Mouse (Mus musculus) hindbrain, embryonic 15.5 days (tissue): Measurements from ENCODE around the gene Gm20388. TPM values are rescaled to one million over a fixed set of nuclear protein-coding genes. Genes with fewer than 3 reads are reported as not detected.

Experiments used
- ATAC-seq: fragments of 200-750 bp; cut with Nextera tagmentation; 2 replicates; pipeline ENCODE4 v1.8.0; 2017; ENCODE audit warnings: low read depth, moderate number of reproducible peaks, moderate TSS enrichment; ENCODE audit not compliant: low FRiP score
- H3K27ac ChIP-seq: fragments of 300-500 bp; sonication (generic); replicated peaks from 2 replicates; pipeline ENCODE4 v1.5.1; 2015; ENCODE audit warnings: mild to moderate bottlenecking, inconsistent platforms
- H3K27me3 ChIP-seq: fragments of 300-500 bp; sonication (generic); 2 replicates; pipeline ENCODE4 v1.6.1; 2015; ENCODE audit warnings: control low read depth, inconsistent platforms
- H3K36me3 ChIP-seq: fragments of 300-500 bp; sonication (generic); 2 replicates; pipeline ENCODE4 v1.6.1; 2015; ENCODE audit warnings: control low read depth, inconsistent platforms
- H3K4me1 ChIP-seq: fragments of 300-500 bp; sonication (generic); replicated peaks from 2 replicates; pipeline ENCODE4 v1.6.1; 2015; ENCODE audit warnings: control low read depth, inconsistent platforms
- H3K4me2 ChIP-seq: fragments of 300-500 bp; sonication (generic); 2 replicates; pipeline ENCODE4 v1.6.1; 2015; ENCODE audit warnings: moderate library complexity, mild to moderate bottlenecking, inconsistent platforms
- H3K4me3 ChIP-seq: fragments of 300-500 bp; sonication (generic); 2 replicates; pipeline ENCODE4 v1.5.1; 2015; ENCODE audit warnings: mild to moderate bottlenecking, inconsistent platforms
- H3K9ac ChIP-seq: fragments of 300-500 bp; sonication (generic); 2 replicates; pipeline ENCODE4 v1.6.1; 2015; ENCODE audit warnings: inconsistent platforms
- H3K9me3 ChIP-seq: fragments of 300-500 bp; sonication (generic); 2 replicates; pipeline ENCODE4 v1.6.1; 2016; ENCODE audit warnings: control low read depth, inconsistent platforms
- WGBS: fragments of 180-500 bp; shearing (Covaris S2); methylation state at CpG from one replicate; pipeline ENCODE4 v1.1.7; 2015; 5-methylcytosine and 5-hydroxymethylcytosine counted together
- polyA plus RNA-seq: library from polyadenylated mRNA; unstranded; fragments of >200 nt; fragmentation: Nextera tagmentation; extraction: Ambion mirVana; gene quantifications from 2 replicates; pipeline ENCODE4 v1.2.1, GENCODE M21; 2015

The Gm20388 gene
- polyA plus RNA-seq, 1 experiment from 2014 or later: 5.4 TPM

DNA sequence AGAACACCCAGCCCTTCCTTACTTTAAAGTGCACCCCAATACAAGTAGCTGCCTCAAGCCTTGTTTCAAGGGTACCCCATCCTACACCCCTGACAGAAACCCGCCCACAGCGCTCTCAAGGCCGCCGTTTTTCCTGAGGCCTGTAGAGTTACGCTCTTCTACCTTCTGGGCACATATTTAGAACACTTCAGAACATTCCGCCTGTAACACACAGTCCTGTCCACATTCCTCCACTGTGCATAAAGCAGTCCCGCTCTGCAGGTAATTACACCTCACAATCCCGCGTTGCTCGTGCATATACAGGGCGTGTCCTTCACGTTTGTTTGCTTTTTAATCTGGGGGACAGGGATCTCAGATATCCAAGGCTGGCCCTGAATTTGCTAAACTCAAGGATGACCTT lies 1169.3 kb downstream of the Gm20388 start:
- H3K36me3 ChIP-seq: no peaks in the 10 kb centered on the region
- H3K27ac ChIP-seq: no peak overlapping the region
- H3K9ac ChIP-seq: no peak overlapping the region
- no peaks in the 10 kb centered on the region for H3K9me3 ChIP-seq
- H3K4me3 ChIP-seq: no peak overlapping the region
- WGBS: 3% methylated on average over 12 of the region's 12 CpGs
- no peak for ATAC-seq
- no peak overlapping the region for H3K4me2 ChIP-seq
- peaks cover 24% of the 10 kb centered on the region for H3K4me1 ChIP-seq
- H3K27me3 ChIP-seq: peaks cover 97% of the 10 kb centered on the region

DNA sequence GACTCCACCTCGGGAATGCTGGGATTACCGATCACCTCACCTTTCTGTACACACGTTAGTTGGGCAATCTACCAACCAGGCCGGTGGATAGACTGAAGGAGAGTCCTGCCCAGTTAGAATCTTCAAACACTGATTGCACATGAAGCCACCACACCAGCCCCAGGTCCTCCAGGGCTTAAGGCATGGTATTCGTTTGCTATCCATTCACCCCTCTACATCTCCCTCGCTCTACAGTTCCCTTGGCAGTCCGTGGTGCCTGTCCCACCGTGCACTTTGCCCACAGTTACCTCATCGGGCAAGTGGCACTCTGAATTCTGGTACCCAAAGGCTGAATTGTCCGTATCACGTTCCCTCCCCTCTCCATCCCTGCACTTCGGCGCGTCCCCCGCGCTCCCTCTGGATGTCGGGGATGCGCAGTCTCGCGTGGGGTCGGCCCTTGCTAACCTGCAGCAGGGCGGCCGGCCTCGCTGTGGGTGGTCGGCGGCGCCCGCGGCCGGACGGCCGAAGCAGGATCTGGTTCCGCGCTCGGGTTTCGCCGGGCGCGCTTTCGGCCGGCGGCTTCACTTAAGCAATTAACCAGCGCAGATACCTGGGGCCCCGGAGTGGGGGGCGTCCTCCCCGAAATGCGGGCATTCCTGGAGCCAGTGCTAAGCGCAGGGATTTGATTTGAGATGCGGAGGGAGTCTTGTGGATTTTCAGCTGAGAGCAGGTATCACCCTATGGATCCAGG lies 1169.9 kb downstream of the Gm20388 start:
- Histone ChIP-seq H3K36me3 (no peaks in the 10 kb centered on the region), H3K4me2 (no peak overlapping the region), H3K4me1 (peaks cover 24% of the 10 kb centered on the region), H3K27me3 (peaks cover 97% of the 10 kb centered on the region), H3K4me3 (no peak overlapping the region), H3K27ac (no peak overlapping the region), H3K9ac (no peak overlapping the region), H3K9me3 (no peaks in the 10 kb centered on the region)
- WGBS: under 1% methylated on average over 49 of the region's 49 CpGs
- no peak for ATAC-seq

DNA sequence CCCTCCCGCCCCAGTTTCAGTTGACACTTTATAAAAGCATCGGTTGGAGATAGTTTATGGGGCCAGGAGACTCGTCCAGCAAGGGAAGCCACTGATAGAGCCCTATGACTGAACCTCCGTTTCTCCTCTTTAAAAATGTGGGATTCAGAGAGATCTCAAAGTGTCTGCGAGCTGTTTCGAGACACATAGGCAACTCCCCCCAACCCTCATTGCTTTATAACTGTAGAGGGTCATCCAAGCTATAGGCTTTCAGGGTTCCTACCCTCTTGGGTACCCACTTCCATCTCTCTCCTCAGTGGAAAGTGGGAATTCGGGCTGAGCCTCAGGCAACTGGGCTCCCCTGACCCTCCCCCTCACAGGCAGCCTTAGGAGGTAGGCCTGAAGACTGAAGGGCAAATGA lies 1170.8 kb downstream of the Gm20388 start:
- Histone ChIP-seq H3K4me1 (peaks cover 24% of the 10 kb centered on the region), H3K9me3 (no peaks in the 10 kb centered on the region), H3K27me3 (peaks cover 97% of the 10 kb centered on the region), H3K9ac (no peak overlapping the region), H3K4me2 (no peak overlapping the region), H3K27ac (no peak overlapping the region), H3K4me3 (no peak overlapping the region), H3K36me3 (no peaks in the 10 kb centered on the region)
- WGBS: 1% methylated on average over 7 of the region's 7 CpGs
- ATAC-seq: no peak

DNA sequence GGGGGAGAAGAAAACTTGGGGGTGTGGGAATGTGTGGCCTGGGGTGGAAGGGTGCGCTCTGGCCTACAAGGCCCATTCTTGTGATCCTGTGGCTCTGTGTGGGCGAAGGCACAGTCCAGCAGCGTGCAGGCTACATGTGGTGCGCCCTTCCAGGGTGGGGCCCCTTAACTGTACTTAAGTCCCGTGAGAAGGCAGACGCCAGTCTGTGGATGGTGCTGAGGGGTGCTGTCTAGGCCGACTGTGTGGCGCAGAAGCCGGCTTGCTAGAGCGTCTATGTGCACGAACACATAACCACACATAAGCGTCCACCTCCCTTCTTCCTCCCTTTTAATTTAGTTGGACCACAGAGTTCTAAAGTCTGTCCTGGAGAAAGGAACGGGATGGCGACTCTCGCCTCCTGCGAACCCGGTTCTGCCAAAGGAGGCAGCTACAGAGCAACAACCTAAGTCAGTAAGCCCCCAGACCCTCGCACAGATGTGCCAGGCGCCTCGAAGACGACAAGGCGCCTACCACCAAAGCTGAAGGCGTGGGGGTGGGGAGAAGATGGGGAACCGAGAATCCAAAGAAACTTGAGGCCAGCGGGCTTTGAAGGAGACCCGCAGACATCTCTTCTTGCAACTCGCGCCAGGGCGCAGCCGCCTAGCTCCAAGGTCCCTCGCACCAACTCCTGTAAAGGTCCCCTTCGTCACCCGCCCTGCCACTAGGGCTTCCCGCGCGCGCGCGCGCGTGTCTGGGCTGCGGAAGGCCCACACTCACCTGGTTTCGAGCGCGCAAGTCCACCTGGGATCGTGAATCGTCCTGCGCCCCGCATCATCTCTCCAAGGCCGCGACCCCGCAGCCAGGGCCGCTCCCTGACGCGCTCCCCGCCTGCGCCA lies 1171.8 kb downstream of the Gm20388 start:
- Histone ChIP-seq H3K27me3 (peaks cover 97% of the 10 kb centered on the region), H3K9ac (no peak overlapping the region), H3K4me3 (peak overlapping the region; percentile 35), H3K36me3 (no peaks in the 10 kb centered on the region), H3K4me1 (peaks cover 24% of the 10 kb centered on the region), H3K27ac (no peak overlapping the region), H3K9me3 (no peaks in the 10 kb centered on the region), H3K4me2 (peak overlapping the region; percentile 61)
- WGBS: under 1% methylated on average over 57 of the region's 57 CpGs
- no peak for ATAC-seq

DNA sequence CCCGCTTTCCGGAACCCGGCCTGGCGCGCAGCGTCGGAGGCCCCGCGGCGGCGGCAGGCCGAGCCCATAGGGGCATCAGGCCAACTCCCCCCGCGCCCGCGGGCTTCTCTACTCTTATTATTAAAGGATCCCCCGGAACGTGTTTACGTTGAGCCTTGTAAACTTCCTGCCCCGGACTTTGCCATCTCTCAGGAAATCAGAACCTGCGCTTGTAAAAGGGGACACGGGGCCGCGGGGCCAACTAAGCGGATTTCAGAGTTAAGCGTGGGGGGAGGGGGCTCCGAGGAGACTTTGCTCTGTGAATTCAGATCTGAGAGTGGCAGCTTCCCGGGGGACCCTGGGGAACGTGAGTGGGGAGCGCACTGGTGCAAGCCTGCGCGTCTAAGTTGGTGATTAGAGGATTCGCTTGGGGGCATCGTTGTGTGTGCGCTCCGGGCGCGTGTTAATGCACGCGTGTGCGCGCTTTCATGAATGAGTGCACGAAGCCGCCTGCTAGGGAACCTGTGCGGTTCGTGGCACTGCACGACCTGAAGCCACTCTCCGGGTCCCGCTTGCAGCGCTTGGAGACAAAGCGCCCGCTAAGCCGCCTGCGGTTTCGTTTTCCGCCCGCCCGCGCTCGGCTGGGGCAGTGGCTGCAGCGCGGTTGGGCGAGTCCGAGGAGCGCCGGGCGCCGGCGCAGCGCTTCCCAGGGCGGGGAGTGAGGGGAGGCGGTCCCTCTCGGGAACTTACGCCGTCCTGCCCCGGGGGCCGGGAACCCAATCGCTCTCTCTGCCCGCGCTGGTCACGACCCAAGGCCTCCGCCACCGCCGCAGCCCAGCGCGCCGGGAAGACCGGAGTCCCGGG lies 1172.7 kb downstream of the Gm20388 start:
- Histone ChIP-seq H3K9ac (no peak overlapping the region), H3K36me3 (no peaks in the 10 kb centered on the region), H3K27me3 (peaks cover 92% of the 10 kb centered on the region), H3K4me1 (peaks cover 24% of the 10 kb centered on the region), H3K27ac (no peak overlapping the region), H3K4me2 (peak overlapping the region; percentile 61), H3K4me3 (peak overlapping the region; percentile 35), H3K9me3 (no peaks in the 10 kb centered on the region)
- ATAC-seq: no peak; the same call in 1 of the 2 replicates
- WGBS: under 1% methylated on average over 88 of the region's 89 CpGs

DNA sequence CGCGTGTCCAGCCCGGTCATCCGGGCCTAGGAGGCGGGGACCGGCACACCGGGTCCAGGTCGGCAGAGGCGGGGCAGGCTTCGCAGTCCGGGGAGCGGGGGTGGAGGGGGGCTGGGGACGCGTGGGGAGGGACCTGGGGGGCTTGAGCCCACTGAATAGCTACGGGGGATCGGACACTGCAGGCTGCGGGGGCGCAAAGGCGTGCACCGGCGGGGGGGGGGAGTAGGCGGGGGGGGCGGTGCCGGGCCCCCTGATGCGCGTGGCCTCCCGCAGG lies 1173.2 kb downstream of the Gm20388 start:
- Histone ChIP-seq H3K4me1 (peaks cover 24% of the 10 kb centered on the region), H3K36me3 (no peaks in the 10 kb centered on the region), H3K27ac (no peak overlapping the region), H3K9me3 (no peaks in the 10 kb centered on the region), H3K4me2 (peak overlapping the region; percentile 61), H3K27me3 (peaks cover 87% of the 10 kb centered on the region), H3K9ac (no peak overlapping the region), H3K4me3 (peak overlapping the region; percentile 35)
- WGBS: 0% methylated on average over 6 of the region's 27 CpGs
- ATAC-seq: no peak

DNA sequence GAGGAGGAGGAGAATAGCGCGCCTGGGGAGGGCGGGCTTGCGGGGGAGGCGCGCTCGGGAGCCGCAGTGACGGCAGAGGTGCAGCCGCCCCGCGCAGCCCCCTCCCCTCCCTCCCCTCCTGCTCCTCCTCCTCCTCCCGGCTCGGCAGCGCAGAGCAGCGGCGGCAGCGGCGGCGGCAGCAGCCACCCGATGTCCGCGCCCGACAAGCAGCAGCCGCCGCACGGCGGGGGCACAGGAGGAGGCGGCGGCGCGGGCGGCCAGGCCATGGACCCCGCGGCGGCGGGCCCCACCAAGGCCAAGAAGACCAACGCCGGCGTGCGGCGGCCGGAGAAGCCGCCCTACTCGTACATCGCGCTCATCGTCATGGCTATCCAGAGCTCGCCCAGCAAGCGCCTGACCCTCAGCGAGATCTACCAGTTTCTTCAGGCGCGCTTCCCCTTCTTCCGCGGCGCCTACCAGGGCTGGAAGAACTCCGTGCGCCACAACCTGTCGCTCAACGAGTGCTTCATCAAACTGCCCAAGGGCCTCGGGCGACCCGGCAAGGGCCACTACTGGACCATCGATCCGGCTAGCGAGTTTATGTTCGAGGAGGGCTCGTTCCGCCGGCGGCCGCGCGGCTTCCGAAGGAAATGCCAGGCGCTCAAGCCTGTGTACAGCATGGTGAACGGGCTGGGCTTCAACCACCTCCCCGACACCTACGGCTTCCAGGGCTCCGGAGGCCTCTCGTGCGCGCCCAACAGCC lies 1173.7 kb downstream of the Gm20388 start, which contains the start of gene Foxf1:
TSS of gene Foxf1 (plus strand) at position 177 of the 742 bp plus-strand sequence.
- WGBS: under 1% methylated on average over 58 of the region's 83 CpGs
- Histone ChIP-seq H3K4me3 (peak within 1 kb of the TSS; percentile 35), H3K9ac (no peak within 1 kb of the TSS), H3K27ac (no peak within 1 kb of the TSS), H3K27me3 (peaks cover 87% of the 10 kb centered on the region), H3K4me1 (peaks cover 24% of the 10 kb centered on the region), H3K9me3 (no peaks in the 10 kb centered on the region), H3K4me2 (peak within 1 kb of the TSS; percentile 61), H3K36me3 (no peaks in the 10 kb centered on the region)
- no peak for ATAC-seq

DNA sequence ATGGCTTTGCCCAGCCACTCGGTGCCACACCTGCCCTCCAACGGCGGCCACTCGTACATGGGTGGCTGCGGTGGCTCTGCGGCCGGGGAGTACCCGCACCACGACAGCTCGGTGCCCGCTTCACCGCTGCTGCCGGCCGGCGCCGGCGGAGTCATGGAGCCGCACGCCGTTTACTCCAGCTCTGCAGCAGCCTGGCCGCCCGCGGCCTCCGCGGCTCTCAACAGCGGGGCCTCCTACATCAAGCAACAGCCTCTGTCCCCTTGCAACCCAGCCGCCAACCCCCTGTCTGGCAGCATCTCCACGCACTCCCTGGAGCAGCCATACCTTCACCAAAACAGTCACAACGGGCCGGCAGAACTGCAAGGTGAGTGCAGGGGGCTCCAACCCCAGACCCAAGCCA lies 1174.4 kb downstream of the Gm20388 start:
- WGBS: 2% methylated on average over 30 of the region's 30 CpGs
- H3K4me2 ChIP-seq: peak overlapping the region; percentile 61
- no peaks in the 10 kb centered on the region for H3K9me3 ChIP-seq
- peaks cover 24% of the 10 kb centered on the region for H3K4me1 ChIP-seq
- no peak for ATAC-seq
- H3K4me3 ChIP-seq: peak overlapping the region; percentile 35
- H3K27me3 ChIP-seq: peaks cover 87% of the 10 kb centered on the region
- H3K9ac ChIP-seq: no peak overlapping the region
- H3K36me3 ChIP-seq: no peaks in the 10 kb centered on the region
- no peak overlapping the region for H3K27ac ChIP-seq

DNA sequence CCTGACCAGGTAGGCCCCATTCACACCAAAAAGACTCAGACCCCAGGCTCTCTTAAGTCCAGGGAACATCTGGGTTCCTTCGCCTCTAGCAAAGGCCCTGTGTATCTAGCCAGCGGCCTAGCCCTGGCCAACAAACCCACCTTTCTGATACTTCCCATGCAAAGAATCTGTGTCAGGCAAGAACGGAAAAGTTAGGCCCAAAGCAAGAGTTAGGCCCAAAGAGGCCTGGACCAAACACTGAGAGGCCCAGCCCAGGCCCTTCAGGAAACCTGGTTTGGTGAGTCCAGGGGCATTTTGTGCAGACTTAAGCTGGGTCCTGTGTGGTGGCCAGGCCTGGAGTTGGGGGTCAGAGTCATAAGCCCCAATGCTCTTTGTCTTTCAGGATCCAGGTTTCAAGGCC lies 1174.9 kb downstream of the Gm20388 start:
- Histone ChIP-seq H3K4me2 (no peak overlapping the region), H3K4me1 (peaks cover 24% of the 10 kb centered on the region), H3K27ac (no peak overlapping the region), H3K9ac (no peak overlapping the region), H3K36me3 (no peaks in the 10 kb centered on the region), H3K27me3 (peaks cover 87% of the 10 kb centered on the region), H3K4me3 (no peak overlapping the region), H3K9me3 (no peaks in the 10 kb centered on the region)
- no peak for ATAC-seq
- 34% methylated on average over 3 of the region's 3 CpGs for WGBS

DNA sequence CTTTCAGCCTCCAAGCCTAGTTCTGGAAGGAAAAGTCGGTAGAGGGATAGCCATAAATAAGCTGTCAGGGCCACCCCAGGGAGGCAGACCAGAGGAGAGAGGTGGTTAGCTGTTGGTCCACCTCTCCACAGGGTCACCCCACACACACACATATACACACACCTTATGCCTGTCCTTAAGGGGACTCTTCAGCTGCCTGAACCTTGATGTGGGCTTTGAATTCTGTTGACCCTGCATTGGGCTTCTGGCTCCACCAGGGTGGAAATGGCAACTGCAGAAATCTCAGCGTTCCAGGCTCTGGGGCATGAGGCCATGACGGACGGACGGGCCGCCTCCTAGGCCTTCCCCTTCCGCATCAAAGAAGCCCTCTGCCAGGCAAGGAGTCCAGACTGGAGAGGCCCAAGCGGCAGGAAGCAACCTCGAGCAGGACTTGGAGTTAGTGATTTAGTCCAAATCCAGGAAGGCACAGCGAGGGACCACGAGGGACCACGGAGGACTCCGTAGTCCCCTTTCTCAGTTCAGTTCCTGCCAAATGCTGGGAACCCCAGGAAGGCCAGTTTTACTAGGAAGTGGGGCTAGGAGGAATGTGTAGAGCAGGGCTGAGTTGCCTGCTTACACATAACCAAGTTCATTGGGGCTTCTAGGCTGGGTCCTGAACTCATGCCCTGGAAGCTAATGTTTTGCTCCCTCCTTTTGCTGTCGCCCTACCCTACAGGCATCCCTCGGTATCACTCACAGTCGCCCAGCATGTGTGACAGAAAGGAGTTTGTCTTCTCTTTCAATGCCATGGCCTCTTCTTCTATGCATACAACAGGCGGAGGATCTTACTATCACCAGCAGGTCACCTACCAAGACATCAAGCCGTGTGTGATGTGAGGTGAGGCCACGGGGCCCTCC lies 1175.6 kb downstream of the Gm20388 start:
- Histone ChIP-seq H3K36me3 (no peaks in the 10 kb centered on the region), H3K4me3 (no peak overlapping the region), H3K4me1 (peaks cover 24% of the 10 kb centered on the region), H3K4me2 (no peak overlapping the region), H3K9ac (no peak overlapping the region), H3K9me3 (no peaks in the 10 kb centered on the region), H3K27ac (no peak overlapping the region), H3K27me3 (peaks cover 87% of the 10 kb centered on the region)
- no peak for ATAC-seq
- WGBS: 14% methylated on average over 19 of the region's 19 CpGs

DNA sequence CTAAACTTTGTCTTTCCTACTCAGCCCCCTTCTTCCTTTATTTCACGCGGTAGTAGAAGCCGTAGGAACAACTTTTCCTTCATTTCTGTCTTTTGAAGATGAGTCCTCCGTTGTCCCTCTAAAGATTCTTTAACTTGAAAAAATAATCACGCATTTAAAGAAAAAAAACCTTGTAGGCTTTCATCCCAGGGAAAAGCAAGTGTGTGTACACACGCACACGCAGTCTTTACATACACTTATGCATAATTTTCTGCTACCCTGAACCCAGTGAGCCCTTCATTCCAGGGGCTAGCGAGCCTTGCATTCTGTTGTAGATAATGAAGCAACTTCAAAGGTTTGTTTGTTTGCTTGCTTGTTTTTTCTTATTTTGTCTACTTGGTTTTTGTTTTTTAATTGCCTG lies 1177.6 kb downstream of the Gm20388 start:
- peaks cover 86% of the 10 kb centered on the region for H3K27me3 ChIP-seq
- no peak overlapping the region for H3K4me2 ChIP-seq
- WGBS: 5% methylated on average over 8 of the region's 8 CpGs
- H3K27ac ChIP-seq: no peak overlapping the region
- no peak overlapping the region for H3K4me3 ChIP-seq
- H3K36me3 ChIP-seq: no peaks in the 10 kb centered on the region
- no peaks in the 10 kb centered on the region for H3K9me3 ChIP-seq
- no peak overlapping the region for H3K9ac ChIP-seq
- ATAC-seq: no peak
- H3K4me1 ChIP-seq: peaks cover 17% of the 10 kb centered on the region
